Mouse (Mus musculus): Measurements from ENCODE around the gene Dclk1. TPM values are rescaled to one million over a fixed set of nuclear protein-coding genes. Genes with fewer than 3 reads are reported as not detected.

The Dclk1 gene
- total and polyA plus RNA-seq, 3 experiments = 1.2 to 5.6 (median 3.6) TPM

- H3K27ac ChIP-seq = no peak overlapping the region
- no peak for TF ChIP-seq EP300 (IDR thresholded peaks at IDR 0.05; ENCODE audit: insufficient read depth, low read depth, low read length)
- no peak for TF ChIP-seq CTCF (IDR thresholded peaks at IDR 0.05)
- TF ChIP-seq POLR2A (IDR thresholded peaks at IDR 0.05; ENCODE audit: insufficient read depth, low read depth, low read length) = no peak
- H3K27me3 ChIP-seq (ENCODE audit: control insufficient read depth, insufficient read depth, low read length) = no peaks in the 10 kb centered on the region
- WGBS = 73% methylated on average over 8 of the region's 8 CpGs
- no peaks in the 10 kb centered on the region for H3K79me2 ChIP-seq (replicated peaks; ENCODE audit: control insufficient read depth, insufficient read depth, low read length)
- no peak for DNase-seq
- H3K4me3 ChIP-seq = no peak overlapping the region
- H3K9ac ChIP-seq (ENCODE audit: low read depth, low read length) = no peak overlapping the region
- H3K4me1 ChIP-seq (ENCODE audit: control insufficient read depth, insufficient read depth, low read length) = no peaks in the 10 kb centered on the region
- intact Hi-C loops (cut with DNase I) = no loop called here
- no peaks in the 10 kb centered on the region for H3K36me3 ChIP-seq (ENCODE audit: control insufficient read depth, insufficient read depth, low read length)
Measured at GRCm38 (mm10) chr3:55465785-55466184, 223.6 kb downstream of the Dclk1 start.

- intact Hi-C loops (cut with DNase I) = no loop called here
- no peak for DNase-seq
- Histone ChIP-seq H3K9ac (ENCODE audit: low read depth, low read length) (no peak overlapping the region), H3K27ac (no peak overlapping the region), H3K79me2 (replicated peaks; ENCODE audit: control insufficient read depth, insufficient read depth, low read length) (no peaks in the 10 kb centered on the region), H3K36me3 (ENCODE audit: control insufficient read depth, insufficient read depth, low read length) (no peaks in the 10 kb centered on the region), H3K27me3 (ENCODE audit: control insufficient read depth, insufficient read depth, low read length) (no peaks in the 10 kb centered on the region), H3K4me3 (no peak overlapping the region), H3K4me1 (ENCODE audit: control insufficient read depth, insufficient read depth, low read length) (no peaks in the 10 kb centered on the region)
- TF ChIP-seq POLR2A (IDR thresholded peaks at IDR 0.05; ENCODE audit: insufficient read depth, low read depth, low read length) = no peak
- no peak for TF ChIP-seq CTCF (IDR thresholded peaks at IDR 0.05)
- no peak for TF ChIP-seq EP300 (IDR thresholded peaks at IDR 0.05; ENCODE audit: insufficient read depth, low read depth, low read length)
- WGBS = 74% methylated on average over 9 of the region's 9 CpGs
Measured at GRCm38 (mm10) chr3:55466348-55466747, 224.2 kb downstream of the Dclk1 start.

DNA sequence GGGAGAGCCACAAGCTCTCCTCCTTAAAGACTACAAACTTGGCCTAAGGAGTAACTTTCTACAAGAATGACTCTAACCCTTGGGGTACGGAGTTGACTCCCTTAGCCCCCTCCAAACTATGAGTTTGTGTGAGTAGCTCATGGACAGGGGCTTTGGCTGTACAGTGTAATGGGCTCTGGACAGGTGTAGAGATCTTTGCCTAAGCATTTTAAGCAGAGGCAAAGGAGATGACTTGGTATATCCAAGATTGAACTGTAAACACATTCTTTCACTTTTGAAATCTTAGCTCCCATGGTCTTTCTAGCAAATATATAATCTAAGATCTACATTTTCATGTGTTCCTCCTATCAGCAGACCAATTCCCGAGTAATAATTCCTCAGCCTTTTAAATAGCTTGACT is 229.9 kb downstream of the Dclk1 start, which contains the start of gene Gm21954:
TSS of gene Gm21954 (minus strand) at position 101 of the 400 bp plus-strand sequence.
- H3K36me3 ChIP-seq (ENCODE audit: control insufficient read depth, insufficient read depth, low read length) = no peaks in the 10 kb centered on the region
- no peaks in the 10 kb centered on the region for H3K27me3 ChIP-seq (ENCODE audit: control insufficient read depth, insufficient read depth, low read length)
- H3K4me3 ChIP-seq = no peak within 1 kb of the TSS
- H3K9ac ChIP-seq (ENCODE audit: low read depth, low read length) = no peak within 1 kb of the TSS
- intact Hi-C loops (cut with DNase I) = no loop called here
- H3K4me1 ChIP-seq (ENCODE audit: control insufficient read depth, insufficient read depth, low read length) = no peaks in the 10 kb centered on the region
- H3K27ac ChIP-seq = no peak within 1 kb of the TSS
- H3K79me2 ChIP-seq (replicated peaks; ENCODE audit: control insufficient read depth, insufficient read depth, low read length) = no peaks in the 10 kb centered on the region
- DNase-seq = no peak
- TF ChIP-seq EP300 (IDR thresholded peaks at IDR 0.05; ENCODE audit: insufficient read depth, low read depth, low read length) (no peak), POLR2A (IDR thresholded peaks at IDR 0.05; ENCODE audit: insufficient read depth, low read depth, low read length) (no peak), CTCF (IDR thresholded peaks at IDR 0.05) (no peak)
- WGBS = 76% methylated on average over 2 of the region's 2 CpGs

- no peak for DNase-seq
- H3K9ac ChIP-seq (ENCODE audit: low read depth, low read length) = no peak overlapping the region
- WGBS = 73% methylated on average over 6 of the region's 6 CpGs
- no peaks in the 10 kb centered on the region for H3K36me3 ChIP-seq (ENCODE audit: control insufficient read depth, insufficient read depth, low read length)
- H3K4me1 ChIP-seq (ENCODE audit: control insufficient read depth, insufficient read depth, low read length) = no peaks in the 10 kb centered on the region
- H3K79me2 ChIP-seq (replicated peaks; ENCODE audit: control insufficient read depth, insufficient read depth, low read length) = no peaks in the 10 kb centered on the region
- H3K27ac ChIP-seq = no peak overlapping the region
- no peaks in the 10 kb centered on the region for H3K27me3 ChIP-seq (ENCODE audit: control insufficient read depth, insufficient read depth, low read length)
- no peak overlapping the region for H3K4me3 ChIP-seq
- intact Hi-C loops (cut with DNase I) = no loop called here
- no peak for TF ChIP-seq EP300 (IDR thresholded peaks at IDR 0.05; ENCODE audit: insufficient read depth, low read depth, low read length)
- TF ChIP-seq POLR2A (IDR thresholded peaks at IDR 0.05; ENCODE audit: insufficient read depth, low read depth, low read length) = no peak
- no peak for TF ChIP-seq CTCF (IDR thresholded peaks at IDR 0.05)
Measured at GRCm38 (mm10) chr3:55473146-55473545, 231.0 kb downstream of the Dclk1 start.

DNA sequence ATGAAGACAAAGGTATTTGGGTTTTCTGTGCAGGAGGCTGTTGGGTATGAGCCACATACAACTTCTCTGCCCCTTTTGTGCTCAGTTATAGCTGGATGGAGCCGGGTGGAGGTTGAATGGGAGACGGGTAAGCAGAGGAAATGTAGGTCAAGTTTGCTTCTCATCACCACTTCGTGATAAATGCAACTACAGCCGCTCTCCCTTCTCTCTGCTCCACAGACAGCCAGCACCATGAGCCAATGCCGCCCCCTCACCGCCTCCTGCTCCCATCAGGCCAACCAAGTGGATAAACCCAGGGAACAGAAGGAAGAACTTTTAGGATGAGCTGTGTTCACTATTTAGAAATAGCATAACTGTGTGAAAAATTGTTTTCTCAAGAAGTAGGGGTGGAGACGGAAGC is 234.5 kb downstream of the Dclk1 start:
- Histone ChIP-seq H3K9ac (ENCODE audit: low read depth, low read length) (no peak overlapping the region), H3K4me1 (ENCODE audit: control insufficient read depth, insufficient read depth, low read length) (no peaks in the 10 kb centered on the region), H3K27me3 (ENCODE audit: control insufficient read depth, insufficient read depth, low read length) (no peaks in the 10 kb centered on the region), H3K79me2 (replicated peaks; ENCODE audit: control insufficient read depth, insufficient read depth, low read length) (no peaks in the 10 kb centered on the region), H3K4me3 (no peak overlapping the region), H3K36me3 (ENCODE audit: control insufficient read depth, insufficient read depth, low read length) (no peaks in the 10 kb centered on the region), H3K27ac (no peak overlapping the region)
- TF ChIP-seq EP300 (IDR thresholded peaks at IDR 0.05; ENCODE audit: insufficient read depth, low read depth, low read length) = no peak
- TF ChIP-seq CTCF (IDR thresholded peaks at IDR 0.05) = no peak
- no peak for TF ChIP-seq POLR2A (IDR thresholded peaks at IDR 0.05; ENCODE audit: insufficient read depth, low read depth, low read length)
- DNase-seq = no peak
- 75% methylated on average over 7 of the region's 7 CpGs for WGBS
- intact Hi-C loops (cut with DNase I) = no loop called here

- DNase-seq = no peak
- no peaks in the 10 kb centered on the region for H3K27me3 ChIP-seq (ENCODE audit: control insufficient read depth, insufficient read depth, low read length)
- H3K36me3 ChIP-seq (ENCODE audit: control insufficient read depth, insufficient read depth, low read length) = no peaks in the 10 kb centered on the region
- no peaks in the 10 kb centered on the region for H3K4me1 ChIP-seq (ENCODE audit: control insufficient read depth, insufficient read depth, low read length)
- no peaks in the 10 kb centered on the region for H3K79me2 ChIP-seq (replicated peaks; ENCODE audit: control insufficient read depth, insufficient read depth, low read length)
- no peak for TF ChIP-seq EP300 (IDR thresholded peaks at IDR 0.05; ENCODE audit: insufficient read depth, low read depth, low read length)
- TF ChIP-seq CTCF (IDR thresholded peaks at IDR 0.05) = no peak
- no peak overlapping the region for H3K9ac ChIP-seq (ENCODE audit: low read depth, low read length)
- H3K27ac ChIP-seq = no peak overlapping the region
- no peak overlapping the region for H3K4me3 ChIP-seq
- 89% methylated on average over 4 of the region's 4 CpGs for whole genome bisulfite sequencing
- intact Hi-C loops (cut with DNase I) = no loop called here
Measured at GRCm38 (mm10) chr3:55479306-55479705, 237.1 kb downstream of the Dclk1 start.

Data from heart, adult 2 months (tissue).